In the genomic region with DNA sequence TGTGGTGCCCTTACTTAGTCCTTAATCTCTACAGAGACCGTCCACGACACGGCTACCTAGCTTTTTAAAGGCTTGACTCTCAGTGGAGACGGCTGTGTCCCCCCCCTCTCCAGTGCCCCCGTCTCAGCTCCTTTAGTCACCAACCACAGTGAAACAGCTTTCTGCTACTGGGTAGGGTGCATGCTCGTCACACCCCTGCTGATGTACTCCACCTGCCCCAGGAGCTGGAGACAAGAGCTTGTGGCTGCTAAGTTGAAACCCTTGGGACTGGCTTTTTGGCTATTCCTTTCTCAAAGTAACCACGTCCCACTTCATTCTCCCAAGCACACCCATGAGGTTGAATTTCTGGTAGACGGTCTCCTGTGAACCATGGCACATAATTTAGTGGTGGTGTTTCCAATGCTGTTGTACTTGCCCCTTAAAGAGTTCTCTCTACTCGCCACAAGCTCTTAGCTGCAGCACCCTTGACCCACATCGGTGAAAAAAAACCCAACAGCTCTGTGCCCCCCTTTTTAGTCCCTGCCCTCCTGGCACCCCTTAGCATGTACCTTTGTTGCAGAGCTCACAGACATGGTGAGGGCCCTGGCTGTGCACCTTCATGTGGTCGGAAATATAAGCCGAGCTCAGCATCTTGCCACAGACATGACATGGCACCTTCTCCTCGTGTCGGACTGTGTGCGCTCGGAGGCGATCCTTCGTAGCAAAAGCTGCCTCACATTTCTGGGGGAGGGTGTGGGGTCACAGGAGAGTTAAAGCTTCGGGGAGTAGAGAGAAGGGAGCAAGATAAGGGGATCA, we compare ENCODE assay signal across 8 mouse cellular contexts. TPM values are rescaled to one million over a fixed set of nuclear protein-coding genes. Genes with fewer than 3 reads are reported as not detected.
A peak's percentile ranks its signal among the peaks of the same experiment; 100 is the strongest.
DNase-seq lines count a peak whose midpoint lies in the region; ATAC-seq and TF ChIP-seq lines count a peak whose summit lies in the region.

No protein-coding gene starts in this region.

- WGBS in heart, adult 2 months: 46% methylated on average over 19 of the region's 19 CpGs
- 17% methylated on average over 19 of the region's 19 CpGs for WGBS in forebrain, embryonic 16.5 days
- 18% methylated on average over 19 of the region's 19 CpGs for WGBS in liver, embryonic 14.5 days (ENCODE audit: insufficient replicate concordance)

- peaks cover 10% of the 10 kb centered on the region for H3K4me1 ChIP-seq in heart, adult 2 months (ENCODE audit: control insufficient read depth, insufficient read depth, low read length)
- peaks cover 75% of the 10 kb centered on the region for H3K4me1 ChIP-seq in G1E (ENCODE audit: insufficient read depth, low read depth, low read length)
- peaks cover 64% of the 10 kb centered on the region for H3K4me1 ChIP-seq in forebrain, embryonic 16.5 days (replicated peaks; ENCODE audit: control insufficient read depth, insufficient read depth, low read length)
- peaks cover 29 to 35% of the 10 kb centered on the region in 2 experiments for H3K4me1 ChIP-seq in liver, embryonic 14.5 days (replicated peaks; ENCODE audit: control insufficient read depth in 2 of 2, insufficient read depth in 2 of 2, low read length in 1 of 2)

- no peak for TF ChIP-seq EP300 in heart, adult 2 months (IDR thresholded peaks at IDR 0.05; ENCODE audit: insufficient read depth, low read depth, low read length)
- TF ChIP-seq EP300 in liver, embryonic 14.5 days (IDR thresholded peaks at IDR 0.05; ENCODE audit: low read depth): no peak

- H3K79me2 ChIP-seq in heart, adult 2 months (replicated peaks; ENCODE audit: control insufficient read depth, insufficient read depth, low read length): no peaks in the 10 kb centered on the region

- 0 out of 2 replicates have a peak, but pooled peaks have one; percentile 9 for TF ChIP-seq POLR2A in heart, adult 2 months (IDR thresholded peaks at IDR 0.05; ENCODE audit: insufficient read depth, low read depth, low read length)

- peak overlapping the region; percentile 92 for H3K27ac ChIP-seq in heart, adult 2 months
- 0 out of 2 replicates have a peak overlapping the region, but pooled peaks have one; percentile 4 for H3K27ac ChIP-seq in forebrain, embryonic 16.5 days (ENCODE audit: low read length)
- peak overlapping the region; percentile 89 for H3K27ac ChIP-seq in liver, embryonic 14.5 days

- H3K9me3 ChIP-seq in G1E (replicated peaks): no peaks in the 10 kb centered on the region
- H3K9me3 ChIP-seq in forebrain, embryonic 16.5 days (ENCODE audit: control insufficient read depth, low read length): no peaks in the 10 kb centered on the region
- H3K9me3 ChIP-seq in liver, embryonic 14.5 days (ENCODE audit: control insufficient read depth, low read length): no peaks in the 10 kb centered on the region

- 0 out of 2 replicates have a peak overlapping the region, but pooled peaks have one; percentile 1 for H3K9ac ChIP-seq in heart, adult 2 months (ENCODE audit: low read depth, low read length)
- peak overlapping the region; percentile 92 for H3K9ac ChIP-seq in forebrain, embryonic 16.5 days (replicated peaks; ENCODE audit: low read depth, low read length)
- peak overlapping the region; percentile 96 for H3K9ac ChIP-seq in liver, embryonic 14.5 days (replicated peaks)

- peaks cover 3% of the 10 kb centered on the region; the same call in 1 of the 2 replicates for H3K36me3 ChIP-seq in heart, adult 2 months (ENCODE audit: control insufficient read depth, insufficient read depth, low read length)
- H3K36me3 ChIP-seq in G1E (replicated peaks): peaks cover 78% of the 10 kb centered on the region
- H3K36me3 ChIP-seq in forebrain, embryonic 16.5 days (ENCODE audit: control insufficient read depth, insufficient read depth): peaks cover 7% of the 10 kb centered on the region
- peaks cover 44% of the 10 kb centered on the region for H3K36me3 ChIP-seq in liver, embryonic 14.5 days (replicated peaks; ENCODE audit: control insufficient read depth, insufficient read depth, low read depth)

- no peaks in the 10 kb centered on the region for H3K27me3 ChIP-seq in heart, adult 2 months (ENCODE audit: control insufficient read depth, insufficient read depth, low read length)
- H3K27me3 ChIP-seq in G1E (ENCODE audit: insufficient read depth, low read length): no peaks in the 10 kb centered on the region
- no peaks in the 10 kb centered on the region for H3K27me3 ChIP-seq in forebrain, embryonic 16.5 days (replicated peaks; ENCODE audit: control insufficient read depth, insufficient read depth, low read length)
- no peaks in the 10 kb centered on the region for H3K27me3 ChIP-seq in liver, embryonic 14.5 days (ENCODE audit: control insufficient read depth, insufficient read depth, low read length)

- peak overlapping the region; percentile 92 for H3K4me2 ChIP-seq in forebrain, embryonic 16.5 days (ENCODE audit: low read length)
- H3K4me2 ChIP-seq in liver, embryonic 14.5 days (ENCODE audit: low read depth): peak overlapping the region; percentile 76

- H3K4me3 ChIP-seq in heart, adult 2 months: no peak overlapping the region
- peak overlapping the region; percentile 77 for H3K4me3 ChIP-seq in G1E (ENCODE audit: low read depth, low read length)
- peak overlapping the region; percentile 60 for H3K4me3 ChIP-seq in forebrain, embryonic 16.5 days (replicated peaks; ENCODE audit: low read length)
- H3K4me3 ChIP-seq in liver, embryonic 14.5 days (ENCODE audit: insufficient read depth in 1 of 2, low read depth in 2 of 2, low read length in 2 of 2): peak overlapping the region; percentile 66 to 95

- intact Hi-C loops in heart, adult 2 months (cut with DNase I): no loop called here

- TF ChIP-seq CTCF in heart, adult 2 months (IDR thresholded peaks at IDR 0.05): no peak
- TF ChIP-seq CTCF in G1E (IDR thresholded peaks at IDR 0.05; ENCODE audit: low read depth, low read length): no peak
- TF ChIP-seq CTCF in liver, embryonic 14.5 days (IDR thresholded peaks at IDR 0.05; ENCODE audit: low read depth): no peak

- no peak for ATAC-seq in G1E (ENCODE audit: extremely low read depth, insufficient number of reproducible peaks, low FRiP score, poor library complexity, severe bottlenecking)
- no peak for ATAC-seq in forebrain, embryonic 16.5 days
- no peak for ATAC-seq in liver, embryonic 14.5 days (ENCODE audit: insufficient read depth)
- ATAC-seq in monocyte, adult 5-6 weeks (replicated peaks; ENCODE audit: insufficient number of reproducible peaks, low FRiP score, low TSS enrichment, poor library complexity, severe bottlenecking): no peak

- peak in 1 of 2 experiments; percentile 15 for DNase-seq in heart, adult 2 months
- no peak for DNase-seq in heart, adult 9 months (ENCODE audit: low spot score in 2 of 2)
- no peak for DNase-seq in G1E (ENCODE audit: low spot score)
- no peak for DNase-seq in liver, embryonic 14.5 days (ENCODE audit: low read depth in 3 of 3, low spot score in 3 of 3)
- peak; percentile 81 for DNase-seq in thymus, postnatal 0 days (ENCODE audit: low spot score)
- no peak for DNase-seq in right cerebral cortex, adult 2 months (ENCODE audit: low spot score in 2 of 2)

RNA-seq across cellular contexts. Expression of gene Maz, which starts 2.7 kb away (rescaled TPM):
- 10 to 100 TPM; 56.5 to 59.8 TPM for total RNA-seq in heart, adult 2 months (2021)
- polyA plus RNA-seq in heart, adult 2 months (2012; rRNA removed): 53.7 and 57.1 TPM in 2 replicates
- total RNA-seq in G1E (2014; fragmentation: Nextera tagmentation) (122 and 130 TPM in 2 replicates), G1E (2017) (81.3 and 113 TPM in 2 replicates)
- polyA plus RNA-seq in G1E (2012): 641 and 824 TPM in 2 replicates
- polyA plus RNA-seq in forebrain, embryonic 16.5 days (2015; fragmentation: Nextera tagmentation; extraction: Ambion mirVana): 57.9 and 58.8 TPM in 2 replicates
- polyA plus RNA-seq in liver, embryonic 14.5 days (2012; rRNA removed): 91.4 and 97.5 TPM in 2 replicates
- 27.3 and 37.4 TPM in 2 replicates for polyA plus RNA-seq in liver, embryonic 14.5 days (2014; fragmentation: Nextera tagmentation; extraction: Ambion mirVana)
- polyA plus RNA-seq in thymus, postnatal 0 days (2015; fragmentation: Nextera tagmentation; extraction: Ambion mirVana): 111 and 132 TPM in 2 replicates
- total RNA-seq in monocyte, adult 5-6 weeks (2017): 16.7 to 36.3 TPM (median 30.1 TPM) in 3 replicates

RNA-seq across cellular contexts. Expression of gene Prrt2, which starts 3.1 kb away (rescaled TPM):
- total RNA-seq in heart, adult 2 months (2021): under 1 TPM; 0.63 to 0.77 TPM
- 5.7 and 8.0 TPM in 2 replicates for polyA plus RNA-seq in heart, adult 2 months (2012; rRNA removed)
- 6.4 and 13.6 TPM in 2 replicates for total RNA-seq in G1E (2014; fragmentation: Nextera tagmentation)
- 0.35 TPM in 1 of 2 replicates, not detected in the other for total RNA-seq in G1E (2017)
- polyA plus RNA-seq in G1E (2012): 1.5 and 2.0 TPM in 2 replicates
- 21.1 and 29.9 TPM in 2 replicates for polyA plus RNA-seq in forebrain, embryonic 16.5 days (2015; fragmentation: Nextera tagmentation; extraction: Ambion mirVana)
- polyA plus RNA-seq in liver, embryonic 14.5 days (2012; rRNA removed): 0.08 and 0.55 TPM in 2 replicates
- polyA plus RNA-seq in liver, embryonic 14.5 days (2014; fragmentation: Nextera tagmentation; extraction: Ambion mirVana): 0.40 and 0.41 TPM in 2 replicates
- polyA plus RNA-seq in thymus, postnatal 0 days (2015; fragmentation: Nextera tagmentation; extraction: Ambion mirVana): 0.57 and 0.69 TPM in 2 replicates
- not detected in 3 replicates for total RNA-seq in monocyte, adult 5-6 weeks (2017)

RNA-seq across cellular contexts. Expression of gene Gm42742, which starts 3.2 kb away (rescaled TPM):
- 10 to 100 TPM; 15.9 to 25.8 TPM for total RNA-seq in heart, adult 2 months (2021)
- 21.7 and 24.3 TPM in 2 replicates for polyA plus RNA-seq in heart, adult 2 months (2012; rRNA removed)
- 21.4 and 35.9 TPM in 2 replicates for total RNA-seq in G1E (2014; fragmentation: Nextera tagmentation)
- 0.93 and 9.2 TPM in 2 replicates for total RNA-seq in G1E (2017)
- 128 and 159 TPM in 2 replicates for polyA plus RNA-seq in G1E (2012)
- 54.8 and 74.1 TPM in 2 replicates for polyA plus RNA-seq in forebrain, embryonic 16.5 days (2015; fragmentation: Nextera tagmentation; extraction: Ambion mirVana)
- polyA plus RNA-seq in liver, embryonic 14.5 days (2012; rRNA removed): 7.5 and 15.7 TPM in 2 replicates
- 1.2 and 8.3 TPM in 2 replicates for polyA plus RNA-seq in liver, embryonic 14.5 days (2014; fragmentation: Nextera tagmentation; extraction: Ambion mirVana)
- polyA plus RNA-seq in thymus, postnatal 0 days (2015; fragmentation: Nextera tagmentation; extraction: Ambion mirVana): 57.8 and 80.0 TPM in 2 replicates
- total RNA-seq in monocyte, adult 5-6 weeks (2017): 6.4 to 36.5 TPM (median 36.3 TPM) in 3 replicates

RNA-seq across cellular contexts. Expression of gene Pagr1a, which starts 6.9 kb away (rescaled TPM):
- total RNA-seq in heart, adult 2 months (2021): 10 to 100 TPM; 12.8 to 21.4 TPM
- 3.6 and 4.3 TPM in 2 replicates for polyA plus RNA-seq in heart, adult 2 months (2012; rRNA removed)
- total RNA-seq in G1E (2014; fragmentation: Nextera tagmentation) (36.2 and 40.1 TPM in 2 replicates), G1E (2017) (46.5 and 51.2 TPM in 2 replicates)
- 30.4 and 56.1 TPM in 2 replicates for polyA plus RNA-seq in G1E (2012)
- polyA plus RNA-seq in forebrain, embryonic 16.5 days (2015; fragmentation: Nextera tagmentation; extraction: Ambion mirVana): 22.9 and 39.8 TPM in 2 replicates
- polyA plus RNA-seq in liver, embryonic 14.5 days (2012; rRNA removed): 8.0 and 15.2 TPM in 2 replicates
- 27.3 and 32.2 TPM in 2 replicates for polyA plus RNA-seq in liver, embryonic 14.5 days (2014; fragmentation: Nextera tagmentation; extraction: Ambion mirVana)
- polyA plus RNA-seq in thymus, postnatal 0 days (2015; fragmentation: Nextera tagmentation; extraction: Ambion mirVana): 51.8 and 100 TPM in 2 replicates
- total RNA-seq in monocyte, adult 5-6 weeks (2017): 3.8 to 52.6 TPM (median 4.4 TPM) in 3 replicates

RNA-seq across cellular contexts. Expression of gene Pagr1b, which starts 7.8 kb away (rescaled TPM):
- total RNA-seq in heart, adult 2 months (2021): not detected
- polyA plus RNA-seq in heart, adult 2 months (2012; rRNA removed): not detected in 2 replicates
- total RNA-seq in G1E (2014; fragmentation: Nextera tagmentation): not detected in 2 replicates
- 1.0 TPM in 1 of 2 replicates, not detected in the other for total RNA-seq in G1E (2017)
- 4.6 and 6.2 TPM in 2 replicates for polyA plus RNA-seq in G1E (2012)
- not detected in 2 replicates for polyA plus RNA-seq in forebrain, embryonic 16.5 days (2015; fragmentation: Nextera tagmentation; extraction: Ambion mirVana)
- polyA plus RNA-seq in liver, embryonic 14.5 days (2012; rRNA removed): 0.10 and 0.30 TPM in 2 replicates
- not detected in 2 replicates for polyA plus RNA-seq in liver, embryonic 14.5 days (2014; fragmentation: Nextera tagmentation; extraction: Ambion mirVana)
- 0.60 and 1.2 TPM in 2 replicates for polyA plus RNA-seq in thymus, postnatal 0 days (2015; fragmentation: Nextera tagmentation; extraction: Ambion mirVana)
- total RNA-seq in monocyte, adult 5-6 weeks (2017): 2.9 to 7.8 TPM (median 5.2 TPM) in 3 replicates

Comparison
In these comparisons a context has a peak if more than half of its experiments do, and no peak if none do; other contexts are left out.
1. H3K27ac ChIP-seq: peak in every context shown above with its lines; median percentile 92 in heart, adult 2 months; 89 in liver, embryonic 14.5 days; 4 in forebrain, embryonic 16.5 days.
2. H3K9ac ChIP-seq: peak in every context shown above with its lines; median percentile 96 in liver, embryonic 14.5 days; 92 in forebrain, embryonic 16.5 days; 1 in heart, adult 2 months.